Mouse (Mus musculus) CD4-positive, CD25-positive, alpha-beta regulatory T cell, adult 2 months (primary cell): ENCODE results near the gene Srek1ip1.

Experiments
- DNase-seq: peaks from one replicate; pipeline ENCODE4 v3.0.0-alpha.2; 2012; ENCODE audit warnings: low read depth, low spot score

Srek1ip1 gene

DNA sequence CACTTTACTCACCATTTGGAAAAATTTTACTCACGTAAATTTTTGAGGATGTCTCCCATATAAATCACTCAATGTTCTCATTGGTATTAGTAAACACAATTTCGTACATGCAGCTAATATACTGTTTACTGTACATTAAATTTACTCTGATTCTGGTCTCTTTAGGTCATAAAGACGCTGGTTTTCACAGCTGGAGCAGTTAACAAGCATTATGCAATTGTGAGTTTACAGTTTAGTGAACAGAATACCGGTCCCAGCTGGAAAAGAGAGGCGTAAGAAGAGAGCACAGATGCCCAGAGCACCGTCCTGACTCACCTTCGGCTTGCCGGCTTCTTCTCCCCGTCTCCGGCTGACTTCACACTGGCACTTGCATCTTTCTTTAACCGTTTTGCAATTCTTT, at the start of gene Srek1ip1:
TSS of gene Srek1ip1 (plus strand) at position 301 of the 400 bp plus-strand sequence.
- DNase-seq: no peak

DNA sequence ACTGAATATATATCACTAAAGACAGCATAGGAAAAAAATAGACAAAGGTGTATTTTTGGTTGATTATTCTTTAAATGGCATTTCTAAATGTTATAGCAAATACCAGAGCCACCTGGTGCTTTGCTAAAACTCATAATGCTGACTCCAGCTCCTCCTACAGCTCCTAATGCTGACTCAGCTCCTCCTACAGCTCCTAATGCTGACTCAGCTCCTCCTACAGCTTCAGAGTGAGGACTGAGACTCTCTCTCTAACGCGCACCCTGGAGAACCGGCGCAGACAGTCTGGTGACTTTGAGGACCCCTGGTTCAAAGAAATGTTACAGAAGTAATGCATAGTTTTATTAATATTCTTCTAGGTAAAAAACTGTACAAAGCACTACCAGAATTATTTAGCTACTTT, 49.4 kb upstream of the Srek1ip1 start:
- DNase-seq: no peak

DNA sequence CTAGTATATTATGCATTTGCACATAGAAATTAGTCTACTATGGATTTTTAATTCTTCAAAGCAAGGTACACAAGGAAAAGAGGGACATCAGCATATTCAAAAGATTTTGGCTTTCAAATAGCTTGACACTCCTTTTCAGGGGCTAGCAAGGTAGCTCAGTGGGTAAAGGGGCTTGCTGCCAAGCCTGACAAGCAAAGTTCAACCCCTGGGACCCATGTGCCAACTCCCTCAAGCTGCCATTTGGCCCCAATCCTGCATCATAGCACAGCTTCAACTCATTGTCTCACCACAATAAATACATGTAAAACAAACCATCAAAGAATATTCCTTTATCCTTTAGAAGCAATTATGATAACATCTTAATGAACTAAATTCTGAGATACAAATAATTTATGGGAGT, 45.3 kb upstream of the Srek1ip1 start:
- DNase-seq: no peak

DNA sequence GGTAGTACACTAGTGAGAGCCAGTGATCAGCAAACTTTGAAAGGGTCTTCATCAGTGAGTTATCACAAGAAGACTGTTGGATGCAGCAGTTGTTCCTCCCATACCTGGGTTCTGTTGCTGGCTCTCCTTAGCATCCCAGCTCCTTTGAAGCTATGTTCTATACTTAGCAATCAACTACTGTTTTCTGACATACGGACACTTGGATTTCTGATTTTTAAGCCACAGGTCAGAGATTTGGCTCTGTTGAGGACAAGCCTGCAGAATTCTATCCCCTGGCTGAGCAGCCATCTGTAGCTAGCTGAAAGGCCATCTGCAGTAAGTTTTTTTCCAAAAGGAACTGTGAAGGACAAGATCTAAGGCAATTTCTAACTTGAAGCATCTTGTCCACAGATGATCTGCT, 32.9 kb upstream of the Srek1ip1 start:
- DNase-seq: no peak

DNA sequence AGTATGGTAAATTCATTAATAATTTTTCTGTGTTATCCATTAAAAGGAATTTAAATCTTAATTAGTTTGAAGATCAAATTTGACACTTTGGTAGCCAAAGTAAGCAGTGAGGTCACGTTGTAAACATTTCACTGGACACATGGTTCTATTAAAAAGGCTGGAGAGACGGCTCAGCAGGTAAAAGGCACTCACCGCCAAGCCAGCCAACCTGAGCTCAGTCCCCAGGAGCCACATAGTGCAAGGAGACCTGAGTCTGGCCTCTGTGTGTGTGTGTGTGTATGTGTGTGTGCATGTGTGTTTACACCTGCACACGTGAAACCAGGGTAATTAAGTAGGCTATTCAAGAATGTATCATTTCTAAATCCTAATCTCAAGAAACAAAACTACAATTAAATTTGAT, 29.9 kb upstream of the Srek1ip1 start:
- no peak for DNase-seq

- DNase-seq: peak; percentile 30
Observed at GRCm38 (mm10) chr13:104763193-104763592, 29.1 kb upstream of the Srek1ip1 start.

GRCm38 (mm10) chr13:104779104-104779670, 13.1 kb upstream of the Srek1ip1 start:
- peak; percentile 56 for DNase-seq

DNA sequence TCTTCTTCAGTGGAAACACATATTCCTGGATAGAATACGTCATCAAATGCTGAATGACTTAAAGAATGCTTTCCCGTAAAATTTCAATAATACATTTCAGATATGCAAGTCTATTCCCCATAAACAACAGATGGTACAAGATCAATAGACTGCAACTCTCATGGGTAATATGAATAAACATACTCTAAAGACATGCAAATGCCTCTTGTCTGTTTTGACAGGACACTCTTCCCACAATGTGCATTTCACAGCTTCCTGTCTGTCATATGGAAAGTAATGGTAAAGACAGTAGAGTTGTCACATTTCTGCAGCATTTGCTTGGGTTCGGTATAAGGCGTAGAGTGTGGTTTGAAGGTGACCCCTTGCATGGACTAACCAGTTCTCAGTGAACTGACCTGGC, 5.0 kb upstream of the Srek1ip1 start:
- DNase-seq: no peak

DNA sequence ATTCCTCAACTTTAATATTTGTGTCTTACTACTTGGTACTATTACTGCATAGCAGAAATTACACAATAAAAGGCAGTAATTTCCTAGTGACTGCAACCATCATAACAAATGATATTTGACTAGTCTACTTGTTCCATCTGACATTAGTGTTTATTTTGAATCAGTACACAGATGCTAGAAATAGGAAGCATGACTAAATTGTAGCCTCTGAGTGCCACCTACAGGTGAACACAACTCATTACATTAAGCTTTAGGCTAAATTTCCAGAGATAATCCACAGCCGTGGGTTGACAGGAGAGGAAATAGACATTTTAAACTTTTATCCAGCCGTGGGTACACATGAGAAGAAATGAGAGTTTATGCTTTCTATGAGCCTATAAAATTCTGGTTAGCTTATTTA, 2.6 kb upstream of the Srek1ip1 start:
- peak; percentile 79 for DNase-seq

- DNase-seq: no peak
Observed at GRCm38 (mm10) chr13:104794421-104794820, 2.1 kb downstream of the Srek1ip1 start.

- no peak for DNase-seq
Observed at GRCm38 (mm10) chr13:104799067-104799466, 6.8 kb downstream of the Srek1ip1 start.

DNA sequence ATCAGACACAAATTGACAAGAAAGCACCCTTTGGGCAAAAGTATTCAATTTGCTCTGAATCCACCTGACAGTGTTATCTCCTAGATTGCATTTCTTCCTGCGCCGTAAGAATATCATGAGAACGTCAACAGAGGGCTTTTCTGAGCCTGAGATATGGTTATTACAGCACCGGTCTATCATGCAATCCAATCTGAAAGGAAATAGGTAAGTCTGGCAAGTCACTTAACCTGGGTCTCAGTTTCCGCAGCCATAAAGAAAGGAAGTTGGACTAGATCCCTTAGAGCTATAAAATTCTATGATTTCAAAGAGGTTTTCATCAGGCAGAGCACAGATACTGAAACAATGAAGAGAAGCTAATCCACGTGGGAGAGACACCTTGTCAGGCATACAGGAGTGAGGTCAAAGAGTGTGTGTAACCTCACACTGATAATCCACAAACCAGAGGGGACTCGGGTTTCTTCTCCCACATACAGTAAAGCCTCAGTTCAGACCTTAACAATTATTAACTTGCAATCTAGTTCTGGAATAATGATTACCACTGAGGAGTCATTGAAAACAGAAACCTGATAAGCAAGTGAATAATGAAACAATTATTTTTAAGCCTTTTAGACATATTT, 7.4 kb downstream of the Srek1ip1 start:
- DNase-seq: no peak

GRCm38 (mm10) chr13:104805681-104806080, 13.4 kb downstream of the Srek1ip1 start:
- DNase-seq: peak; percentile 72

GRCm38 (mm10) chr13:104816270-104816634, 24.0 kb downstream of the Srek1ip1 start:
- DNase-seq: no peak

DNA sequence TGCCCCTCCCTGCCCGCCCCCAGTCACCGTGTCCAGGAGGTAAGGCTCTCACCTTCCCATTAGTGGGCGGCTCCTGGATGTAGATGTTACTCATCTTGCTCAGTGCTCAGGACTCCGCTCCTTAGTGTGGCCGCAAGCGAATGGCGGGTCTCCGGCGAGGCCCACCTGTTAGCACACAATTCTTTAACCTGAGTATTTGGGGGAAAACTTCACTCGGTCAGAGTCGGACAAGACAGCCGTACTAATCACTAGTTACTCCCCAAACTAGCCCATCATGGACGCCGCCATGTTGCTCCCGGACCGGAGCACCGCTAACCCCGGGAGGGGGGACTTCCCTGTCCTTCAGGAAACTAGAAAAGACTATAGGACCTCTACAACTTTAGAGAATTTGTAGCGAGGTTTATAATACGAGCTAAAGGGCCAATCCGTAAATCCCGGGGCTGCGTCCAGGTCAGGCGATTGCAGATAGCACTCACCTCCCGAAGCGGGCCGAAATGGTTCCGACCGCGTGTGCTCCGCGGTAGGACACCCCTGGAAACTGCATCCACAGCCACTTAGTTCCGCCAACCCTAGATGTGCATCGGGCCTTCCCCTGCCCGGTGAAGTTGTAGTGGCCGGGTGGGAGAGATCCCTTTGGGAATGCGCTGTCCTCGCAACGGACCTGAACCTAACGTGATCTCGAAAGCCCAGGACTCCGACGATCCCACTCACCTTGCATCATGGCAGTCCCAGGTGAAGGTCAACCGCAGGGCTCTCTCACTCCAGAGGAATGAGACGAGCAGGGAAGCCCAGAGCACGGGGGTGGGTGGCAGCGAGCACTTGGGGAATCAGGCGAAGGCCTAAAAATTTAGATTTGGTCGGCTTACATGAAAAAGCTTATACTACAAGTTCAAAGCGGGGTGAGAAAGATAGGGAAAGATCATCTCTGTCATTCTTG, 24.6 kb downstream of the Srek1ip1 start, which contains the start of gene Cwc27:
TSS of gene Cwc27 (minus strand) at position 508 of the 937 bp plus-strand sequence.
- DNase-seq: peak; percentile 93

GRCm38 (mm10) chr13:104817696-104818095, 25.4 kb downstream of the Srek1ip1 start:
- no peak for DNase-seq

DNA sequence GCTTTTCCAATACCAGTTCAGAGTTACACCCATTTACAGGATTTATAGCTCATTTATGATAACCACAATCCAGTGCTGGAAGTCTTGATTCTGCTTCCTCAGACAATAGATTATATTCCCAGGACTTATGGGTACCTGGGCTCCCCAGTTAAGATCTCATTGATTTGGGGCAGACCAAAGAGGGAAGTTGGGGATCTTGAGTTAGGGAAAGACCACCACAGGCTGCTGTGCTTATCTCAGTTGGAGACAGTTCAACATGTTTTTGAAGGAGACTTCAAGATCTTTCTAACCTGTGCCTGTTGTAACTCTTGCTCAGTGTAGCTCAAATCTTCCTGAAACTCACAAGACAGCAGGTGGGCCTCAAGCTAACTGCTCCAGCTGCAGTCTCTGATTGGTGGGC, 28.9 kb downstream of the Srek1ip1 start:
- no peak for DNase-seq

DNA sequence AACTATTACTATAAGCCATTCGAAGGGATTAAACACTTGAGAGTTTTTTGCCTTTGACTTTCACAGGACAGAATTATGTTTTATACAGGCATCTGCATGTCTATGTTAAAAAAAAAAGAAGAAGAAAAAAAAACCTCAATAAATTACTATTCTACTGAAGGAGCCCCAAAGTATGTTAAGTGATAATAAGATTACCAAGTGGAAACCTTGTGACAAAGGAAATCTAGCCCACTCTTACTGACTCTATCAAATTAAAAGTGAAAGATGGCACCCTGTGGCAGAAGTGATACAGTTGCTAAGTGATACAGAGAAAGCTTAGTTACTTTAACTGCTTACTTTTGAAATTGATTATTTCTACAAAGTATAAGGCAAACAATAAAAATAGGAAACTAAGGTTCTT, 29.6 kb downstream of the Srek1ip1 start:
- DNase-seq: no peak

- no peak for DNase-seq
Observed at GRCm38 (mm10) chr13:104822411-104822838, 30.1 kb downstream of the Srek1ip1 start.

- no peak for DNase-seq
Observed at GRCm38 (mm10) chr13:104825470-104825869, 33.2 kb downstream of the Srek1ip1 start.

DNA sequence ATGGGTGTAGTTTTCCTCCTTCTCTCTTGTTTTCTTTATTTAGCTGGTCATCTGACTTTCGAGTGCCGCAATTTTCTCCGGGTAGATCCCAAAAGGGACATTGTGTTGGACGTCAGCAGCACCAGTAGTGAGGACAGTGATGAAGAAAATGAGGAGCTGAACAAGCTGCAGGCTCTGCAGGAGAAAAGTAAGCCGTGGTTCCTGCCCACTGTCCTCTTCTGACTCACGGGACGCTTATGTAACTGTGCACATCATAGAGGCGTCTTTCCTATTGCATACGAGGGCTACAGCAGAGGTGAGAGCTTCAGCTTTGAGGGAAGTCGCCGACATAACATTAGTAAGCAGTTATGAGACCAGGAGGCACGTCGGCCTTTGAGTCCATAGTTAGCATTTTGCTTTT, 40.5 kb downstream of the Srek1ip1 start:
- no peak for DNase-seq

DNA sequence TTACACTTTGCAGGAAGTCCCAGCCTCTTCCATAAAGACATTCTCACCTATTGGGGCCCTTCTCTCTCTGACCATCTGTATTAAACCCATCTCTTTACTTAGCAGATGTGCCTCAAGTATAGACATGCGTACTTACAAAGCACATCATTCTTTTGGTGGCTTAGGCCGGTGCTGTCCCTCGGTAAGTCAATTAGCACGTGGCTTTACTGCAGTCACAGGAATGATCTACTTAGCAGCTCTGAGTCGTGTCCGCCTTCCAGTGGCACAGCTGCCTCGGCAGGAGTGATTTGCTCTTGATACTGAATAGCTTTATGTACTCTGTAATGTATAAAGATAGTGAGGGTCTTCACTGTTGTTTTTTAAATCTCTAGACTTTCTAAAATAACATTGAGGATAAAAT, 45.3 kb downstream of the Srek1ip1 start:
- DNase-seq: no peak

DNA sequence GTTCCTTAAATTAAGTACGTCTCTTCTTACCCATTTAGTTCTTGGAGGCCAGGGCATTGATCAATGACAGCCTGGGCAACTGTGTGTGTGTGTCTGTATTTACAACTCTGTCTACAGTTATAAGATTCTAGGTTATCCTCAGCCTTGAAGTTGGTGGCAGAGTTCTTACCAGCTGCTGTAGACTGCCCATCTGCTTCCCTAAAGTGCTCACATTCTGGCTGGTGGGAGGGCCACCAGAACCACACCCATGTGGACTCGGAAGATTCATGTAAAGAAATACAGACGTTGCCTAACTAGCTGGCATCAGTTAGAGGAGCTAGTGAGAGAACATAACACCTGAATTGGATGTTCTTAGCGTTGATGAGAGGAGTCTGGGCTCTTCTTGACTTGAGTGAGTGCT, 49.7 kb downstream of the Srek1ip1 start:
- DNase-seq: no peak
